10 mouse cellular contexts compared by ENCODE assay signal in genomic region chr8:102790303-102790702, GRCm38 (mm10). TPM values are rescaled to one million over a fixed set of nuclear protein-coding genes. Genes with fewer than 3 reads are reported as not detected.
A peak's percentile ranks its signal among the peaks of the same experiment; 100 is the strongest.
DNase-seq lines count a peak whose midpoint lies in the region; ATAC-seq and TF ChIP-seq lines count a peak whose summit lies in the region.
"Had no signal": no experiment of that assay in that cellular context is flagged by ENCODE, and none has a peak within 500 bp of the region (broad histone marks: within the 10 kb centered on the region; RNA-seq: fewer than 3 reads in every experiment).

No protein-coding gene starts in this region.

- peak; percentile 44 for DNase-seq in heart, postnatal 4 days
- DNase-seq in heart, postnatal 36 days, result no peak
- peak; percentile 62 for DNase-seq in midbrain, postnatal 0 days (ENCODE audit: low spot score)
- DNase-seq in c-Kit-positive CD71-positive TER-119-negative erythroid progenitor cells, embryonic 14.5 days (ENCODE audit: low read depth), result peak; percentile 1
- peak; percentile 28 for DNase-seq in lung, postnatal 36 days
- no peak for DNase-seq in frontal cortex, postnatal 25 days (ENCODE audit: low spot score in 2 of 2)

- H3K27me3 ChIP-seq in midbrain, postnatal 0 days (ENCODE audit: insufficient read depth, low read length), result no peaks in the 10 kb centered on the region
- peaks cover 9% of the 10 kb centered on the region for H3K27me3 ChIP-seq in midbrain, embryonic 15.5 days (replicated peaks)

- no peak overlapping the region for H3K9ac ChIP-seq in midbrain, postnatal 0 days (replicated peaks; ENCODE audit: low read length, poor library complexity, severe bottlenecking)
- no peak overlapping the region for H3K9ac ChIP-seq in midbrain, embryonic 15.5 days

- TF ChIP-seq CTCF in midbrain, postnatal 0 days (IDR thresholded peaks at IDR 0.05), result peak; percentile 88

- no peak overlapping the region for H3K4me3 ChIP-seq in midbrain, postnatal 0 days (ENCODE audit: low read depth, low read length)
- no peak overlapping the region for H3K4me3 ChIP-seq in midbrain, embryonic 15.5 days
- H3K4me3 ChIP-seq: megakaryocyte, embryonic 14.5 days had no signal

- 25% methylated on average over 4 of the region's 4 CpGs for WGBS in midbrain, postnatal 0 days
- 22% methylated on average over 4 of the region's 4 CpGs for WGBS in midbrain, embryonic 15.5 days

- no peak overlapping the region for H3K4me2 ChIP-seq in midbrain, postnatal 0 days (ENCODE audit: low read depth, low read length, poor library complexity, severe bottlenecking)
- no peak overlapping the region for H3K4me2 ChIP-seq in midbrain, embryonic 15.5 days

- H3K4me1 ChIP-seq in midbrain, postnatal 0 days (ENCODE audit: insufficient read depth, low read length), result no peaks in the 10 kb centered on the region
- peaks cover 18% of the 10 kb centered on the region for H3K4me1 ChIP-seq in midbrain, embryonic 15.5 days
- H3K4me1 ChIP-seq: megakaryocyte, embryonic 14.5 days had no signal

- H3K27ac ChIP-seq in midbrain, postnatal 0 days (ENCODE audit: low read depth, low read length), result no peak overlapping the region
- H3K27ac ChIP-seq in midbrain, embryonic 15.5 days, result no peak overlapping the region

- no peak for ATAC-seq in midbrain, postnatal 0 days (ENCODE audit: low FRiP score)
- no peak for ATAC-seq in midbrain, embryonic 15.5 days (replicated peaks)
- no peak for ATAC-seq in erythroid progenitor cell, adult 5-6 weeks (replicated peaks; ENCODE audit: low FRiP score, poor library complexity, severe bottlenecking)

- H3K36me3 ChIP-seq in midbrain, postnatal 0 days (ENCODE audit: insufficient read depth, low read length), result no peaks in the 10 kb centered on the region
- no peaks in the 10 kb centered on the region for H3K36me3 ChIP-seq in midbrain, embryonic 15.5 days (replicated peaks)

- no peaks in the 10 kb centered on the region for H3K9me3 ChIP-seq in midbrain, postnatal 0 days (ENCODE audit: low read length)
- H3K9me3 ChIP-seq in midbrain, embryonic 15.5 days, result no peaks in the 10 kb centered on the region

- intact Hi-C loops in heart, postnatal 36 days (cut with DNase I), result no loop called here

RNA-seq across cellular contexts. Expression of gene Cdh11, which starts 4.9 kb away (rescaled TPM):
- 10 to 100 TPM; 46.4 to 58.5 TPM for total RNA-seq in heart, postnatal 4 days (2021)
- total RNA-seq in heart, postnatal 36 days (2021), result 10 to 100 TPM; 11.6 to 14.3 TPM
- 48.2 and 68.6 TPM in 2 replicates for total RNA-seq in midbrain, postnatal 0 days (2014; rRNA removed)
- polyA plus RNA-seq in midbrain, postnatal 0 days (2015; fragmentation: Nextera tagmentation; extraction: Ambion mirVana), result 22.9 and 23.3 TPM in 2 replicates
- 40.7 and 42.6 TPM in 2 replicates for polyA plus RNA-seq in midbrain, embryonic 15.5 days (2015; fragmentation: Nextera tagmentation; extraction: Ambion mirVana)
- total RNA-seq in erythroid progenitor cell, adult 5-6 weeks (2015; ENCODE audit: low replicate concordance), result 1.3 and 5.4 TPM in 2 replicates
- total RNA-seq in erythroid progenitor cell, adult 5-6 weeks (2017; ENCODE audit: low replicate concordance), result 0.83 and 1.2 TPM in 2 replicates
- total RNA-seq: common myeloid progenitor, adult 5-6 weeks had no signal

Comparison
In these comparisons a context has a peak if more than half of its experiments do, and no peak if none do; other contexts are left out.
1. DNase-seq: peak in heart, postnatal 4 days (single experiment), midbrain, postnatal 0 days (single experiment), c-Kit-positive CD71-positive TER-119-negative erythroid progenitor cells, embryonic 14.5 days (single experiment) and lung, postnatal 36 days (single experiment); none in heart, postnatal 36 days (0 of 2) and frontal cortex, postnatal 25 days (0 of 2).